Mouse (Mus musculus): ENCODE data around the gene Osr1.

- TF ChIP-seq CTCF (IDR thresholded peaks at IDR 0.05; ENCODE audit: insufficient read depth, low read depth, low read length) (no peak), POLR2A (IDR thresholded peaks at IDR 0.05; ENCODE audit: insufficient read depth, low read depth, low read length) (no peak)
Measured at GRCm38 (mm10) chr12:9598219-9598618, 28.3 kb downstream of the Osr1 start.

Data from olfactory bulb, adult 2 months (tissue).